8 mouse cellular contexts compared by ENCODE assay signal in the genomic region with DNA sequence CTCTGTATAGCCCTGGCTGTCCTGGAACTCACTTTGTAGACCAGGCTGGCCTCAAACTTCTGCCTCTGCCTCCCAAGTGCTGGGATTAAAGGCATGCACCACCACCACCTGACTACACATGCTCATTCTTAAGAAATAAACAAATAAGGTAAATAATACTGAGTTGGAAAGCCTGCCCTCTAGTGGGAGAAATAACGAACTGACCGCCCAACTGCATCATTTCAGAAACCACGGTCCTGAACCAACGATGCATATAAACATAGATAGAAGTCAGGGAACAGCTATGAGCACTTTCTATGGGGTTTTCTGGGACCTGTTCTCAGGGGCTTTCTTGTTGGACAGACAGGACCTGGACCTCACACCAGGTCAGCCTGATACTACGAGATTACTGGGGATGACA. TPM values are rescaled to one million over a fixed set of nuclear protein-coding genes. Genes with fewer than 3 reads are reported as not detected.
DNase-seq lines count a peak whose midpoint lies in the region; ATAC-seq and TF ChIP-seq lines count a peak whose summit lies in the region.
"Had no signal": no experiment of that assay in that cellular context is flagged by ENCODE, and none has a peak within 500 bp of the region (broad histone marks: within the 10 kb centered on the region; RNA-seq: fewer than 3 reads in every experiment).

No protein-coding gene starts in this region.

- peaks cover 4% of the 10 kb centered on the region; the same call in 1 of the 2 replicates for H3K4me1 ChIP-seq in kidney, embryonic 14.5 days (ENCODE audit: control insufficient read depth, insufficient read depth, low read length)
- H3K4me1 ChIP-seq in E14TG2a.4 (replicated peaks; ENCODE audit: low read depth, low read length), result peaks cover 11% of the 10 kb centered on the region
- peaks cover 26% of the 10 kb centered on the region for H3K4me1 ChIP-seq in liver, embryonic 15.5 days (replicated peaks)
- H3K4me1 ChIP-seq in stomach, postnatal 0 days (replicated peaks; ENCODE audit: control insufficient read depth, insufficient read depth), result no peaks in the 10 kb centered on the region

- no peaks in the 10 kb centered on the region for H3K9me3 ChIP-seq in kidney, embryonic 14.5 days (ENCODE audit: control insufficient read depth, low read length)
- H3K9me3 ChIP-seq in E14TG2a.4 (ENCODE audit: low read length), result no peaks in the 10 kb centered on the region
- H3K9me3 ChIP-seq in liver, embryonic 15.5 days (replicated peaks), result no peaks in the 10 kb centered on the region
- no peaks in the 10 kb centered on the region for H3K9me3 ChIP-seq in stomach, postnatal 0 days (ENCODE audit: control insufficient read depth, low read length)
- H3K9me3 ChIP-seq: lung, embryonic 15.5 days had no signal

- no peak overlapping the region for H3K9ac ChIP-seq in kidney, embryonic 14.5 days (ENCODE audit: low read depth, low read length)
- H3K9ac ChIP-seq in liver, embryonic 15.5 days, result no peak overlapping the region
- no peak overlapping the region for H3K9ac ChIP-seq in stomach, postnatal 0 days (ENCODE audit: low read length)
- H3K9ac ChIP-seq: lung, embryonic 15.5 days had no signal

- no peak for ATAC-seq in kidney, embryonic 14.5 days (ENCODE audit: low FRiP score, low TSS enrichment)
- ATAC-seq in liver, embryonic 15.5 days (ENCODE audit: insufficient read depth), result no peak
- no peak for ATAC-seq in stomach, postnatal 0 days (ENCODE audit: low FRiP score, low TSS enrichment)

- no peak for TF ChIP-seq EP300 in stomach, postnatal 0 days (optimal IDR thresholded peaks at IDR 0.05)

- no peak overlapping the region for H3K27ac ChIP-seq in kidney, embryonic 14.5 days (ENCODE audit: low read depth, low read length)
- peak overlapping the region; percentile 39; the same call in 1 of the 2 replicates for H3K27ac ChIP-seq in liver, embryonic 15.5 days (replicated peaks)
- H3K27ac ChIP-seq in stomach, postnatal 0 days (replicated peaks), result no peak overlapping the region
- H3K27ac ChIP-seq: lung, embryonic 15.5 days had no signal

- no peak overlapping the region for H3K4me3 ChIP-seq in kidney, embryonic 14.5 days (ENCODE audit: low read length)
- no peak overlapping the region for H3K4me3 ChIP-seq in E14TG2a.4 (replicated peaks; ENCODE audit: low read length)
- no peak overlapping the region for H3K4me3 ChIP-seq in liver, embryonic 15.5 days (replicated peaks)
- H3K4me3 ChIP-seq in stomach, postnatal 0 days (ENCODE audit: low read depth, low read length), result no peak overlapping the region
- H3K4me3 ChIP-seq: lung, embryonic 15.5 days had no signal

- H3K4me2 ChIP-seq in kidney, embryonic 14.5 days (replicated peaks; ENCODE audit: low read depth, low read length), result no peak overlapping the region
- H3K4me2 ChIP-seq in liver, embryonic 15.5 days, result no peak overlapping the region
- no peak overlapping the region for H3K4me2 ChIP-seq in stomach, postnatal 0 days (replicated peaks; ENCODE audit: low read depth)
- H3K4me2 ChIP-seq: lung, embryonic 15.5 days had no signal

- DNase-seq in kidney, adult 9 months, result peak; percentile 61
- DNase-seq in WW6 (ENCODE audit: low read depth, low spot score), result peak; percentile 26
- DNase-seq in embryo, embryonic 11 days, result peak; percentile 52
- no peak for DNase-seq in stomach, postnatal 0 days (ENCODE audit: low spot score)

- H3K36me3 ChIP-seq in kidney, embryonic 14.5 days (ENCODE audit: control insufficient read depth, insufficient read depth, low read length), result no peaks in the 10 kb centered on the region; the same call in 1 of the 2 replicates
- no peaks in the 10 kb centered on the region for H3K36me3 ChIP-seq in E14TG2a.4 (ENCODE audit: insufficient read depth, low read length)
- no peaks in the 10 kb centered on the region for H3K36me3 ChIP-seq in liver, embryonic 15.5 days (replicated peaks)
- H3K36me3 ChIP-seq in stomach, postnatal 0 days (ENCODE audit: control insufficient read depth, insufficient read depth, low read length), result no peaks in the 10 kb centered on the region
- H3K36me3 ChIP-seq: lung, embryonic 15.5 days had no signal

- TF ChIP-seq CTCF in E14TG2a.4 (conservative IDR thresholded peaks at IDR 0.05; ENCODE audit: low read length), result peak; percentile 72
- TF ChIP-seq CTCF in stomach, postnatal 0 days (IDR thresholded peaks at IDR 0.05; ENCODE audit: low read depth), result peak; percentile 78

- no peaks in the 10 kb centered on the region for H3K27me3 ChIP-seq in kidney, embryonic 14.5 days (ENCODE audit: control insufficient read depth, insufficient read depth, low read length)
- H3K27me3 ChIP-seq in E14TG2a.4 (ENCODE audit: insufficient read depth, low read length), result no peaks in the 10 kb centered on the region
- H3K27me3 ChIP-seq in liver, embryonic 15.5 days, result no peaks in the 10 kb centered on the region
- no peaks in the 10 kb centered on the region for H3K27me3 ChIP-seq in stomach, postnatal 0 days (ENCODE audit: control insufficient read depth, insufficient read depth, low read length)
- H3K27me3 ChIP-seq: lung, embryonic 15.5 days had no signal

- 31% methylated on average over 5 of the region's 5 CpGs for WGBS in kidney, embryonic 14.5 days
- 18% methylated on average over 5 of the region's 5 CpGs for WGBS in liver, embryonic 15.5 days (ENCODE audit: insufficient replicate concordance)
- 24% methylated on average over 5 of the region's 5 CpGs for WGBS in stomach, postnatal 0 days

RNA-seq across cellular contexts. Expression of a gene that starts 25.6 kb away (rescaled TPM):
- 22.7 and 26.0 TPM in 2 replicates for polyA plus RNA-seq in kidney, embryonic 14.5 days (2014; fragmentation: Nextera tagmentation; extraction: Ambion mirVana)
- 291 and 294 TPM in 2 replicates for polyA plus RNA-seq in liver, embryonic 15.5 days (2015; fragmentation: Nextera tagmentation; extraction: Ambion mirVana)
- polyA plus RNA-seq in stomach, postnatal 0 days (2015; fragmentation: Nextera tagmentation; extraction: Ambion mirVana), result 40.0 and 45.4 TPM in 2 replicates
